Mouse (Mus musculus): ENCODE results near the gene Zbtb16.

GRCm38 (mm10) chr9:48721655-48722054 lies 114.4 kb downstream of the Zbtb16 start:
- no peak for TF ChIP-seq EP300 (IDR thresholded peaks at IDR 0.05; ENCODE audit: low read depth in 1 of 2, low read length in 2 of 2)
- TF ChIP-seq MAFK (IDR thresholded peaks at IDR 0.05; ENCODE audit: borderline replicate concordance, low read depth, low read length) = no peak
